Mouse (Mus musculus) embryonic facial prominence, embryonic 14.5 days (tissue): ENCODE measurements around the gene Gm10318. TPM values are rescaled to one million over a fixed set of nuclear protein-coding genes. Genes with fewer than 3 reads are reported as not detected.

ENCODE experiments used
- ATAC-seq: fragments of 200-750 bp; cut with Nextera tagmentation; 2 replicates; pipeline ENCODE4 v1.8.0; 2017; ENCODE audit warnings: low read depth, moderate number of reproducible peaks, moderate TSS enrichment
- DNase-seq: peaks from one replicate; pipeline ENCODE4 v3.0.0-alpha.2; 2015; ENCODE audit warnings: low spot score
- H3K27ac ChIP-seq: fragments of 300-500 bp; sonication (generic); replicated peaks from 2 replicates; pipeline ENCODE4 v1.5.1; 2014; ENCODE audit warnings: low read depth, mild to moderate bottlenecking, low read length, moderate library complexity
- H3K27me3 ChIP-seq: fragments of 300-500 bp; sonication (generic); replicated peaks from 2 replicates; pipeline ENCODE4 v1.6.1; 2014; ENCODE audit warnings: low read length; ENCODE audit not compliant: control insufficient read depth, insufficient read depth
- H3K36me3 ChIP-seq: fragments of 300-500 bp; sonication (generic); 2 replicates; pipeline ENCODE4 v1.6.1; 2014; ENCODE audit warnings: low read length, mixed read lengths; ENCODE audit not compliant: control insufficient read depth, insufficient read depth
- H3K4me1 ChIP-seq: fragments of 300-500 bp; sonication (generic); 2 replicates; pipeline ENCODE4 v1.6.1; 2014; ENCODE audit warnings: antibody characterized with exemption, low read length; ENCODE audit not compliant: control insufficient read depth, insufficient read depth
- H3K4me2 ChIP-seq: fragments of 300-500 bp; sonication (generic); 2 replicates; pipeline ENCODE4 v1.6.1; 2014; ENCODE audit warnings: low read depth, mild to moderate bottlenecking, low read length, moderate library complexity, mixed read lengths
- H3K4me3 ChIP-seq: fragments of 300-500 bp; sonication (generic); 2 replicates; pipeline ENCODE4 v1.5.1; 2014; ENCODE audit warnings: low read depth, mild to moderate bottlenecking, low read length
- H3K9ac ChIP-seq: fragments of 300-500 bp; sonication (generic); 2 replicates; pipeline ENCODE4 v1.6.1; 2014; ENCODE audit warnings: low read depth, mild to moderate bottlenecking, low read length, moderate library complexity, mixed read lengths
- H3K9me3 ChIP-seq: fragments of 300-500 bp; sonication (generic); 2 replicates; pipeline ENCODE4 v1.6.1; 2016; ENCODE audit warnings: low read length; ENCODE audit not compliant: control insufficient read depth
- WGBS: fragments of 180-500 bp; shearing (Covaris S2); extraction: QIAGEN DNeasy Blood & Tissue Kit; methylation state at CpG from one replicate; pipeline ENCODE4 v1.1.7; 2014; 5-methylcytosine and 5-hydroxymethylcytosine counted together
- polyA plus RNA-seq: library from polyadenylated mRNA; unstranded; fragments of >200 nt; fragmentation: Nextera tagmentation; extraction: Ambion mirVana; gene quantifications from 2 replicates; pipeline ENCODE4 v1.2.1, GENCODE M21; 2014

Gm10318 gene
- polyA plus RNA-seq, 1 experiment from 2014 or later: 0.33 TPM

DNA sequence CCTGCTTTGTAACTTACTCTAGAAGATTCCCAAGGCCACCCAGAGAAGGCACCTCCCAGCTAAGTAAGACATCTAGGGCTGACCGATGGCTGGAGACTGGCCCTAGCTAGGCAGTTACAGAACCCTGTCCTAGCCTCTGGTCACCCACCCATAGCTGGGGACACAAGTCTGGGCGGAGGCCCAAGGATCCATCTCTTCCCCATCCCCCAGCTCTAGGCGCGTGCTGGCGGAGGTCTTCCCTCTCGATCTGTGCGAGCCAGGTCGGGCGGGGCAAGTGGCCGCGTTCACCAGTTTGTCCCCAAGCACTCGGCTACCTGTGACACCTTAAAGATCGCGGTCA is 49.2 kb downstream of the Gm10318 start:
- Histone ChIP-seq H3K27me3 (no peaks in the 10 kb centered on the region), H3K4me3 (peak overlapping the region; percentile 62), H3K4me1 (peaks cover 7% of the 10 kb centered on the region; the same call in 1 of the 2 replicates), H3K4me2 (peak overlapping the region; percentile 85), H3K36me3 (no peaks in the 10 kb centered on the region), H3K9ac (peak overlapping the region; percentile 71), H3K27ac (no peak overlapping the region), H3K9me3 (no peaks in the 10 kb centered on the region)
- ATAC-seq (peak; percentile 23), DNase-seq (no peak)
- 3% methylated on average over 13 of the region's 14 CpGs for WGBS

- no peaks in the 10 kb centered on the region for H3K9me3 ChIP-seq
- peak within 1 kb of the TSS; percentile 85 for H3K4me2 ChIP-seq
- ATAC-seq (peak; percentile 76), DNase-seq (peak; percentile 65)
- H3K27ac ChIP-seq: no peak within 1 kb of the TSS
- WGBS: 2% methylated on average over 20 of the region's 46 CpGs
- H3K9ac ChIP-seq: peak within 1 kb of the TSS; percentile 71
- peak within 1 kb of the TSS; percentile 62 for H3K4me3 ChIP-seq
- peaks cover 7% of the 10 kb centered on the region; the same call in 1 of the 2 replicates for H3K4me1 ChIP-seq
- no peaks in the 10 kb centered on the region for H3K36me3 ChIP-seq
- no peaks in the 10 kb centered on the region for H3K27me3 ChIP-seq
These were observed 49.7 kb downstream of the Gm10318 start, which contains the start of gene Lrrc3 for GRCm38 (mm10) chr10:77902211-77902893. Gene Lrrc3, minus strand, starts transcription at chr10:77902536.

- H3K4me2 ChIP-seq: peak overlapping the region; percentile 85
- no peak overlapping the region for H3K27ac ChIP-seq
- no peaks in the 10 kb centered on the region for H3K9me3 ChIP-seq
- no peaks in the 10 kb centered on the region for H3K27me3 ChIP-seq
- ATAC-seq (peak; percentile 85), DNase-seq (peak; percentile 71)
- 8% methylated on average over 32 of the region's 35 CpGs for WGBS
- peak overlapping the region; percentile 62 for H3K4me3 ChIP-seq
- no peaks in the 10 kb centered on the region for H3K36me3 ChIP-seq
- peak overlapping the region; percentile 71; the same call in 1 of the 2 replicates for H3K9ac ChIP-seq
- H3K4me1 ChIP-seq: peaks cover 7% of the 10 kb centered on the region; the same call in 1 of the 2 replicates
These were observed 50.4 kb downstream of the Gm10318 start for GRCm38 (mm10) chr10:77902894-77903715.

Other genes starting within 250 kb of the Gm10318 start
- 261 and 281 TPM in 2 replicates for gene Sumo3, start 246.8 kb upstream of the Gm10318 start, polyA plus RNA-seq
- 4.1 and 7.4 TPM in 2 replicates for gene Gm49325, start 246.7 kb upstream of the Gm10318 start, polyA plus RNA-seq
- 66.1 and 69.5 TPM in 2 replicates for gene Ube2g2, start 230.6 kb upstream of the Gm10318 start, polyA plus RNA-seq
- gene Tspear, start 166.3 kb upstream of the Gm10318 start, polyA plus RNA-seq: 1.0 and 1.3 TPM in 2 replicates
- gene Gm19402, start 162.1 kb upstream of the Gm10318 start, polyA plus RNA-seq: not detected in 2 replicates
- not detected in 2 replicates for gene Gm9508, start 155.6 kb upstream of the Gm10318 start, polyA plus RNA-seq
- gene Gm10272, start 146.2 kb upstream of the Gm10318 start, polyA plus RNA-seq: not detected in 2 replicates
- gene Gm10024, start 141.4 kb upstream of the Gm10318 start, polyA plus RNA-seq: 0.57 TPM in 1 of 2 replicates, not detected in the other
- not detected in 2 replicates for gene Gm10142, start 137.1 kb upstream of the Gm10318 start, polyA plus RNA-seq
- not detected in 2 replicates for gene Krtap12-1, start 132.3 kb upstream of the Gm10318 start, polyA plus RNA-seq
- not detected in 2 replicates for gene Gm10100, start 126.4 kb upstream of the Gm10318 start, polyA plus RNA-seq
- not detected in 2 replicates for gene Gm18596, start 110.2 kb upstream of the Gm10318 start, polyA plus RNA-seq
- gene Gm9736, start 101.5 kb upstream of the Gm10318 start, polyA plus RNA-seq: not detected in 2 replicates
- gene Gm3233, start 93.2 kb upstream of the Gm10318 start, polyA plus RNA-seq: not detected in 2 replicates
- not detected in 2 replicates for gene Gm3238, start 81.5 kb upstream of the Gm10318 start, polyA plus RNA-seq
- not detected in 2 replicates for gene Gm7138, start 75.9 kb upstream of the Gm10318 start, polyA plus RNA-seq
- not detected in 2 replicates for gene Gm3250, start 70.3 kb upstream of the Gm10318 start, polyA plus RNA-seq
- not detected in 2 replicates for gene Gm7137, start 64.7 kb upstream of the Gm10318 start, polyA plus RNA-seq
- not detected in 2 replicates for gene Gm9639, start 57.8 kb upstream of the Gm10318 start, polyA plus RNA-seq
- not detected in 2 replicates for gene Gm19668, start 53.7 kb upstream of the Gm10318 start, polyA plus RNA-seq
- not detected in 2 replicates for gene Gm9507, start 41.0 kb upstream of the Gm10318 start, polyA plus RNA-seq
- not detected in 2 replicates for gene Gm2696, start 38.2 kb upstream of the Gm10318 start, polyA plus RNA-seq
- not detected in 2 replicates for gene Krtap10-4, start 25.8 kb upstream of the Gm10318 start, polyA plus RNA-seq
- not detected in 2 replicates for gene Krtap10-10, start 16.9 kb upstream of the Gm10318 start, polyA plus RNA-seq
- not detected in 2 replicates for gene Gm36176, start 6.1 kb upstream of the Gm10318 start, polyA plus RNA-seq
- gene Gm3285, start 9.1 kb downstream of the Gm10318 start, polyA plus RNA-seq: 0.28 TPM in 1 of 2 replicates, not detected in the other
- 3.7 and 4.2 TPM in 2 replicates for gene Lrrc3, start 49.7 kb downstream of the Gm10318 start, polyA plus RNA-seq
- gene Trpm2, start 117.7 kb downstream of the Gm10318 start, polyA plus RNA-seq: 0.41 and 1.4 TPM in 2 replicates
- gene 1810043G02Rik, start 125.7 kb downstream of the Gm10318 start, polyA plus RNA-seq: 27.5 and 29.1 TPM in 2 replicates
- gene Pfkl, start 157.2 kb downstream of the Gm10318 start, polyA plus RNA-seq: 87.0 and 114 TPM in 2 replicates
- gene Dnmt3l, start 189.1 kb downstream of the Gm10318 start, polyA plus RNA-seq: 0.25 TPM in 1 of 2 replicates, not detected in the other
- 0.24 TPM in 1 of 2 replicates, not detected in the other for gene Aire, start 190.8 kb downstream of the Gm10318 start, polyA plus RNA-seq
- gene Icosl, start 216.4 kb downstream of the Gm10318 start, polyA plus RNA-seq: 4.9 and 5.5 TPM in 2 replicates